Mouse (Mus musculus): Measurements from ENCODE around the gene Zfhx3. TPM values are rescaled to one million over a fixed set of nuclear protein-coding genes. Genes with fewer than 3 reads are reported as not detected.

The Zfhx3 gene
- total RNA-seq, 2 experiments from 2014 or later, result 3.5 to 5.9 TPM

DNA sequence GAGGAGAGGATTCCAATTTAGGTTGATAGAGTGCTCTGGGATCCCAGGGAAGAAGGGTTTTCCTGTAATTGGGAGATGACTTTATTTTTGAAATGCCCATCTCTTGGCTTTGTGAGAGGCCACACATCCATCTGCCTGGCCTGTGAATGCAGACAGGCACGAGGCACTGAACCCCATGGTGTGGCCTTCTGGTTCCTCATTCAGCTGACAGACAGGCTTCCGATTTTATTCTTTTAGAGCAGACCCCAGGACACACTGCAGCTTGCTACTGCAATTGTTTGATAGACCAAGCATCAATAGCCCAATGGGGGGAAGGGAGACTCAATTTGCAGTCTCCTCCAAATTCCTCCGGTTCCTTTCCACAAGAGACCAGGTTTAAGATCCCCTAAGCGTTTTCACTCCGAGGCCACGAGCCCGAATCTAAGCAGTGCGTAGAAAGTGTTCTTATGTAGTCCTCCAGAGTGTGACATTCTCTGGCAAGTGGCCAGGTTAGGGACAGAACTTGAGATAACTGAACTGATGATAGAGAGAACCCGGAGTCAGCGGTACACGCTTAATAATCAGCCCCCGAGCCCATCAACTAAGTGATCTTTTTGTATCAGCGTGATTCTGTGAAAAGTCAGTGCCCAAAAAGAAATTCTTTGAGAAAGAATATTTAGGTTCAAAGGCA lies 275.9 kb downstream of the Zfhx3 start:
- intact Hi-C loops (cut with DNase I), result no loop called here
- no peak for DNase-seq (ENCODE audit: low spot score in 2 of 2)

DNA sequence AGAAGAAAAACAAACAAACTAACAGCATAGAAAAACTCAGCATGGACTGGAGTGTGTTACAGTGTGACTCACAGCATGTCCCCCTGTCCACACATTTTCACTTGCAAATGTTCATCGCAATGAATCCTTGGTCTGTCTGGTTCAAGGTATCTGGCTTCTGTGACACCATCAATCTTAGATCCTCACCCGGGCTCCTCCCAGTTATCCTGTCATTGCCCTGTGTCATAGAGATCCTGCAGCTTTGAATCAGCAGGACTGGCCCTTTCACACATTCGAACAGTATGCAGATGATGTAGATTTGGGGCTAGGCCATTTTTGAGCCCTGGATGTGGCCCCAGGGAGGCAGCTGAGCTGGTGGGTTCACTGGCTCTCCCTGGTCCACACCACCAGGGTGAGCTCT lies 278.1 kb downstream of the Zfhx3 start:
- intact Hi-C loops (cut with DNase I), result no loop called here
- DNase-seq (ENCODE audit: low spot score in 2 of 2), result no peak

DNA sequence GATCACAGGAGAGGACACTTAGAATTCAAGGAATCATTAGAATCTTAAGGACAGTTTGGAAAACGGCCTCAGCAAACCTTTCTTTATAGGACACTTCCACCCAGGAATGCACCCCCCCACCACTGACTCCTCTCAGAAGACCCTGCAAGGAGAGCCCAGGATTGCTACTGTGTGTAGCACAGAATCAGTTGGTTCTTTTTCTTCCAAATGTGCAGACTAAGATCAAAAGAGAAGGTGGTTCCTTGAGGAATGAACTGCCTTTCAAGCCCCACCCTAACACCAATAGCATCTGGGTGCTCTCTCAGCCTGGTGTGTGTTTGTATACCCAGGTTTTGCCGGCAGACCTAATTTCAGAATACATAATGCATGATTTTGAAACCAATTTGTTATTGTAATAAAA lies 279.6 kb downstream of the Zfhx3 start:
- intact Hi-C loops (cut with DNase I), result no loop called here
- no peak for DNase-seq (ENCODE audit: low spot score in 2 of 2)

DNA sequence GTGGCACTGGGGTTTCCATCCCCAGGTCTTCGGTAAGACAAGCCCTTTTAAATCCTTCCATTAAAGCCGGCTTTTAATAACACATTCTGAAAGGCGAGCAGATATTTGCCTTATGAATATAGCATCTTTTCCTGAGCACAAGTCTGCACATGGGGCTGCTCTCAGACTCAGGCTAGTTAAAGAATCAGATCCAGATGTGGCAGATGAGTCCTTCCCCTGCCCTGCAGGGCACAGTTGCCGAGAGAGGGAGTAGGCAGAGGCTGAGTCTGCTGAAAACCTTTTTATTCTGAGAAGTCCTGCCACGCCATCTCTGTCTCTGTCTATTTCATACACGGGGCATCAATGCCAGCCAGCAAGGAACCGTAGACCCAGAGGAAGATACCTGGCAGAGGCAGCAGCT lies 289.9 kb downstream of the Zfhx3 start:
- intact Hi-C loops (cut with DNase I), result no loop called here
- DNase-seq (ENCODE audit: low spot score in 2 of 2), result no peak

DNA sequence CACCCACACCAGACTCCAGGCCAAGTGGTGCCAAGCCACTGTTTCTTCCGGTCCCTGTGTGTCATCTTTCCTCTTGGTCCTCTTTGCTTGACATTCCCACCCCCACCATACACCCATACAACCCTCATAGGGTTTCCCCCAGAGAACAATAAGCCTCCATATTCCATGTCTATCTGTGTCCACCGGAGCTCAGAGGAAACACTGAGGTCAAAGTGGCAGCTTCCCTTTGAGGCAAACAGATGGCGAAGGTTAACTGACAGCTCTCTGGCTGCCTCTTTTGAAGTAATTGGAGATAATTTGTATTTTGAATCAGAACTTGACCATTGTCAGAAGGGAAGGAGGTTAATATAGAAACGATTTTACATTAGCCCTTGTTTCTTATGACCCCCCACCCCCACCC lies 292.0 kb downstream of the Zfhx3 start:
- intact Hi-C loops (cut with DNase I), result no loop called here
- no peak for DNase-seq (ENCODE audit: low spot score in 2 of 2)

DNA sequence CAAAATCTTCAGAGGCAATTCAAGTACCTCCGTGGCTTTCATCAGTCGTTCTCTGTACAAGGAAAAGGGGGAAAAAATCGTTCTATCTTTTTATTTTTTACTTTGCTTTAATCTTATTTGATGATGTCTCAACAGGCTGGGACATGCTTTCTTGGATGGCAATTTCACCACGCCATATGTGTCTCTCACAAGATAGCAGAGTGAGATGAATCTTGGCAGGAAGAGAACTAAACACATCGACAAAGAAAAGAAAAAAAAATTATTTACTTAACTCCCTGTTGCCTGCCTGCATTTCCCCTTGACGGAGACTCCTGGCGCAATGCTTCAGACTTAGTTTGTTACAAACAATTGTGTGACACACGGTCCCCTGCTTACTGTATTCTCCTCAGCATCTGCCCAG lies 294.3 kb downstream of the Zfhx3 start:
- no peak for DNase-seq (ENCODE audit: low spot score in 2 of 2)
- intact Hi-C loops (cut with DNase I), result no loop called here

DNA sequence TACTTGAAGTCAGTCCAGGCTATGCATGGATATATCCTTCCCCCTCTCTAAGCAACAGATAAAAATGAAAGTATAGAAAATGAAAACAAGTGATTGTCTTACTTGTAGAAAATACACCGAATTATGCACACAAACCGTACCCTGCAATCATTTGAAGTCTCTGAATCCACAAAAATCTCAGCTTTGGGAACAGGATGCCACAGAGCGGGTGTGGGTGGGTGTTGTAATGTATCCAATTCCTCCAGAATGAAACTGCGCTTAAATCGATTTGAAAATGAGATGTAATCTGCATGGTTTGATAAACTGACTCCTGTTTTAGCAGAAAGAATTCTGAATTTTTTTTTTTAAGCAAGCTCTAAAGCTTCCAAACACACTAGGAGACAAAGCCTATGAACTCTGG lies 297.1 kb downstream of the Zfhx3 start:
- intact Hi-C loops (cut with DNase I), result no loop called here
- no peak for DNase-seq (ENCODE audit: low spot score in 2 of 2)

DNA sequence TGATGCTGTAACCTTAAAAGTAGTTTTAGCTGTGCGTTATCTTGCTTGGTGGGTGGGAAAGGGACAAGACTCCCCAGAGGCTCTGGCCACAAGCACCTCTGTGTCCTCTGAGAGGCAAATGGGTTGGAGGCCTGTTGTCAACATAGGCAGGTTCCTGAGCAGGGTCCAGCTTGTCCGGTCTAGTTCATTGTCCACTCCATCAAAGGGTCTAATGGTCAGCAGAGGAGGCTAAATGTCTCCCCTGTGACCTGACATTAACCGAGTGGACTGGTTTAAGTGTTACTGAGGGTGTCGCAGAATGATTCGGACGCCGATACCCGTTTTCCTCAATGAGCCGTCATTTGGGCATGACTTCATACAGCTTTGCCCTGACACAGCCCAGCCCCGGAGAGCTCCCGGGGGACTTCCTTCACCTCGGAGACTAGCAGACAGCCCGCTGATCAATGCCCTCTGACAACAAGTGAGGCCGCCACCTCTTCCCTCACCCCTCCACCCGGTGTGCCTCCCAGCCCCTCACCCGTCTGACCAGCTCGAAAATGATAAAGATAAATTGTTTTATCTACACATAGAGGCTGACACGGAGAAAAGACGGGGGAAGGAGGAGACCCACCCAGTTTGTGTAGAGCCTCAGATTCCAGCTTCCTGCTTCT lies 298.7 kb downstream of the Zfhx3 start:
- DNase-seq (ENCODE audit: low spot score in 2 of 2), result no peak
- intact Hi-C loops (cut with DNase I), result loop anchor here (5.0 kb wide), 1 partner anchor 466 kb away; no protein-coding TSS in a partner anchor

DNA sequence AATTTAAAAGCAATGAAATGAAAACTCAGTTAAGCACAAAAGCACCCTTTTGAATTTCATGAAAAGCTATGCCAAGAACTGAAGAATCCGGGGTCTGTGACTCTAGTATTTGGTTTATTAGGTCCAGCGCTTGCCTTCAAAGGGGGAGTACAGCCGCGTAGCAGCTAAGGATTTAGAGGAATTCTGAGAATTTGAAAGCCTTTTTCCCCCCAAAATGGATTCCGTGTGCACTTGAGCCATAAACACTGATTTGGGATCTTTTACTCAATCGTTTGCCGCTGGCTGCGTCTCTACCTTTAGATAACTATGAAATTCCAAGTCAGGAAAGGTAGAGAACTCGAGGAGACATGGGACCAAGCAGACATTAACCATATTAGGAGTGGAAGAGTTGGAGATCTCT lies 300.8 kb downstream of the Zfhx3 start:
- intact Hi-C loops (cut with DNase I), result loop anchor here (5.0 kb wide), 1 partner anchor 464 kb away; no protein-coding TSS in a partner anchor
- DNase-seq (ENCODE audit: low spot score in 2 of 2), result no peak

DNA sequence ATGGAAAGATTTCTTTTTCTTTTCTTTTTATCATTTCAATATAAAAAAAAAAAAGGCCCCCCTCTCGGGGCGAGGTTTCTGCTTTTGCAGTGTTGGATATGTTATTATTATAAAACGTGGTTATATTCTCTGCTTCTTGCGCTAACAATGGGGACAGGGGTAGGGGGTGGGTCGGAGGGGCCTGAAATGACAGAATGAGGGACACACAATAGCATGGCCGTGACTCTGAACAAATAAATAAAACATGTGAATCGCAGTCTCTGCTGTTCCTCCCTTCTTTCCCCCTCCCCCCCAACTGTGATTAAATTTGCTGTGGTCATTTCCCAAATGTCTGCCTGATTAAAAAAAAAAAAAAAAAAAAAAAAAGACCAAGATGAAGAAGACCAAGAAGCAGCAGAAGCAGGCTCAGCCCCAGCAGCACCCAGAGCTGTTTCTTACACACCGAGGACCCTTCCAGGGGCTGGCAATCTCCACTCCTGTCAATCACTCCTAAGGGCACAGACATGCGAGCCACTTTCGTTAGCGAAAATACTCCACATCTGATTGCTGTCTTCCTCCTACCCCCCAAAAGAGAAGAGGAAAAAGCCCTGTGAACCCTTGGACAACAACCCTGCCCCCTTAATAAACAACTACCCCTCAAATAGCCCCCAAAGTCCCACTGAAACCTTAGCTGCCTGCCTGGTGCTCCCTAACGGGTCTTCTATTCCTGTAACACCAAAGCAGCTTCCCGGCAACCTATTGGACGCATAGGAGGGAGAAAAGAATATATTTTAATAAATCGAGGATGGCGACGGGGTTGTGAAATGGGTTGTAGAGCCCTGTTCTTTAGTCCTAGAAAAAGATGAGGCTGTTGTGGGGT lies 302.4 kb downstream of the Zfhx3 start:
- intact Hi-C loops (cut with DNase I), result loop anchor here (5.0 kb wide), 2 partner anchors 288 to 462 kb away; no protein-coding TSS in a partner anchor
- no peak for DNase-seq (ENCODE audit: low spot score in 2 of 2)

DNA sequence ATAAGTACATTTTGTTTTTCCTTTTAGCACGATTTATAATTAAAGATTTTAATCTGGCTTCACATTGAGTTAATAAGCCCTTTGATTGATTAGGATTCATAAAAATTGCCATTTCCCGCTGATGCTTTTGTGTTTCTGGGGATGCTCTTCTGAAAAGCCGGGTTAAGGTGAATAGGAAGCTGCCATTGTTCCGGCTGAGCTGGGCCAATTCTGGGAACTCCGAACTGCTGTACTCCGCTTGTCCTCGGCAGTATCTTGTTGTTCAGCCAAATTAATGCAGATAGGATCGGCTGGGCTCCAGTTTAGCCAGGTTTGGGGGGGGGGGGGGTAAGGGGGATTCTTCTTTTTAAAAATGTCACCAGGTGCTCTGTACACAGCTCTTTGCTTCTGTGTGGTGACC lies 303.1 kb downstream of the Zfhx3 start:
- no peak for DNase-seq (ENCODE audit: low spot score in 2 of 2)
- intact Hi-C loops (cut with DNase I), result loop anchor here (5.0 kb wide), 1 partner anchor 288 kb away; no protein-coding TSS in a partner anchor

DNA sequence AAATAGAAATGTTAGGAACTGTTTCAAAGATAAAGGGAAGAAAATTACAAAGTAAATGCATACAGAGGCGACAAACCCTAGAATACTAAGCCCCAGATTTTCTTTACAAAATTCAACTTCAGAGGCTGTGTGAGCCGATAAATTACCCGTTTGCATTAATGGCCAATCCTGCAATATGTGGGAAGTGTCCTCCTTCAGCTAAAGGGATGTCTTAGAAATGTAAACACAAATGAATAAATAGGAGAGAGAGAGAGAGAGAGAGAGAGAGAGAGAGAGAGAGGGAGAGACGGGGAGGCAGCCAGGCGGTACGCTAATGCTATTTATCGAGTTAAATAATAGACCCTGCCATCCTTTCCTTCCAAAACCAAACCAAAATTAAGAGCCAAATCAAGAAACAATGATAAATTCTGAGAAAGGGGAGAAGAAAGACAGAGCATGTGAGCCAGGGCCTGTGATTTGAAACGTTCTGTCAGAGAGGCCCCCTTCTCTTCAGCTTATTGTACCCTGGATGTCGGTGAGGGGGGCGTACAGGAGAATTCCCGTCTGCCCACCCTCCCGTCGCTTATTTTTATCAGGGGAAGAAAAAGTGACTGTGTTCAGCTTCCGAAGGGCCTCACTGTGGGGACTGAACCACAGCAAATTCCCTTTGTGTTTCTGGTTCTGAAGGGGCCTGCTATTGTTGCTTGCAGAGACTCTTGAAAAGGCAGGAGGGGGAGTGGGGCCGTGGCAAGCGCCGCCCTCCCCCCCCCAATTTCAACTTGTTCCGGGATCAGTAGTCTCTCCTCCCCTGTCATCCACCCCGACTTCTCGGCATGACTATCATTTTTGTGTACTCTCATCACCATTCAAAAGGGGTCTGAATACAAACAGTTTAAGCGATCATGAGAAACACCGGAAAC lies 303.8 kb downstream of the Zfhx3 start:
- intact Hi-C loops (cut with DNase I), result loop anchor here (5.0 kb wide), 1 partner anchor 289 kb away; no protein-coding TSS in a partner anchor

DNA sequence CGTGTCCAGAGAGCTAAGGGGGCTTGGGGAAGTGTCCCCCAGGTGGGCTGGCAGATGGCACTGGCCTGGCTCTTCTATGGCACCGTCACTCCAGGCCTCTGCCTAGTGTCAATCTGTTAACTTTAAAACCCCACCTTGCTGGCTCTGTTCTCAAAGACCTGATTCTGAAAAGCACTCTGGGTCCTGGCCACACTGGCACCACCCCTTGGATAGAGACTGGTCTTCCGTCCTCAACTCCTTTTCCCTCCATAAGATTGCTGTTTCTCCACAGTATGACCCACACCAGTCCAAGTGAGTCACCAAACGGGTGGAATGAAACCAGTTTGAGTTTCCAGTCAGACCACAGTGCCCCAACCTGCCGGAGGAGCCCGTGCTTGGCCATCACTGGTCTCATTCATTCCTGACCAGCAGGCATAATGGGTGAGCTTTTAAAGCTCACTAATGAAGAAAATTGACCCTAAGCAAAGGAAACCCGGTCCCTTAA lies 304.5 kb downstream of the Zfhx3 start:
- intact Hi-C loops (cut with DNase I), result loop anchor here (5.0 kb wide), 1 partner anchor 290 kb away; no protein-coding TSS in a partner anchor
- no peak for DNase-seq (ENCODE audit: low spot score in 2 of 2)

More for the DNA sequence above, 303.8 kb downstream of the Zfhx3 start:
- no peak for DNase-seq (ENCODE audit: low spot score in 2 of 2)

DNA sequence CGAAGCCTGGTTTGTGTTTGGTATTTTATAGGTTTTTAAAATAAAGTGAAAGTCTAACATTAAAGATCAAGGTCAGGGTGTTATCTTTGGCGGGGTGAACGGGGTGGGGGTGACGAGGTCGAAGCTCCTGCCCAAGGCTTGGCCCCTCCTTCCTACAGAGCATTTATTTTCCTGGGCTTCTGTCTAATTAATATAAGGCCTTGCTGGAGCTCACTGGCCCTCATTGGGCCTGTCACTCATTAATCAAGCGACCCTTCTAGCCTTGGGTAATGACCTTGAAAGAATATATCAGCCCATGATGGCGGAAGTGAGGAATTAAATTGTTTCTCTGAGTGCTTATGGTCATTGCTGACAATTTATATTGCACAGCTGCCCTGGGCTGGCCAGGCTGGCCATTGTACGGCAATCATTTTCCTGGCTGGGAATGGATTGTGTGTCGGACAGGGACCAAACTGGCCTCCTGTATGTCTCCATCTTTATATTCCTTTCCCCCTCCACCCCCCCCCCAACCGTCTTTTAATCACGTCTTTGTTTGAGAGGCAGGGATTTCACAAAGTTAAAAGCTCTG lies 322.2 kb downstream of the Zfhx3 start:
- DNase-seq (ENCODE audit: low spot score in 2 of 2), result no peak
- intact Hi-C loops (cut with DNase I), result no loop called here

DNA sequence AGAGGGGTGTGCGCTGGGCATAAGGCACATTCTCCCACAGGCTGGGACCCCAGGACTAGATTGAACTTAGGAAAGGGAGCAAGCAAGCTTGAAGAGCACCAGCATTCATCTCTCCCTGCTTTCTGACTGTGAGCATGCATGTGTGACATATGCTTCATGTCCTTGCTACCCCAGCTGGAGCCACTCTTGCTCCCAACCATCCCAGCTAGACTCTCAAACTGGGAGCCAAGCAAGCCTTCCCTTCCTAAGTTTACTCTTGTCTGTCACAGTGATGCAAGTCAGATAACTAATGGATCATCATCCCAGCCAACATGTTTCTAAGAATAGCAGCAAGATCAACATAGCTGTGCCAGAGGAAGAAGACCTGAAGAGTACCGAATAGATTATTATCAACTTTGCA lies 335.5 kb downstream of the Zfhx3 start:
- intact Hi-C loops (cut with DNase I), result no loop called here
- DNase-seq (ENCODE audit: low spot score in 2 of 2), result no peak

DNA sequence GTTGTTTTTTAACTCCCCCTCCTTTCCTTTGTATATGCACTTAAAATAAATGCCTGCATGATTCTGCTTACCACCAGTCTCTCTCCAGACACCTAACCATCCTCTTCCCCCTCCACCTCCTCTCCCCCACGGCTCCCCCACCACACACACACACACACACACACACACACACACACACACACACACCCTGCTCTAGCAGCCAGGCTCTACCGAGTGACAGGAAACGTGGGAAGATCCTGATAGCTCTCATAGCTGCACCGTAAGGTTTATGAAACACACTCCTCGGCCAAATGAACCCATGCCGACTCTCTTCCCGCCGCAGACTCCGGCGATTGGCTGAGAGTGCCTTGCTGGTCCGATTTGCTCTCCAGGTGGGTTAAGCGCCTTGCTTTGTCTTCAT lies 339.5 kb downstream of the Zfhx3 start:
- intact Hi-C loops (cut with DNase I), result no loop called here
- DNase-seq (ENCODE audit: low spot score in 2 of 2), result no peak

DNA sequence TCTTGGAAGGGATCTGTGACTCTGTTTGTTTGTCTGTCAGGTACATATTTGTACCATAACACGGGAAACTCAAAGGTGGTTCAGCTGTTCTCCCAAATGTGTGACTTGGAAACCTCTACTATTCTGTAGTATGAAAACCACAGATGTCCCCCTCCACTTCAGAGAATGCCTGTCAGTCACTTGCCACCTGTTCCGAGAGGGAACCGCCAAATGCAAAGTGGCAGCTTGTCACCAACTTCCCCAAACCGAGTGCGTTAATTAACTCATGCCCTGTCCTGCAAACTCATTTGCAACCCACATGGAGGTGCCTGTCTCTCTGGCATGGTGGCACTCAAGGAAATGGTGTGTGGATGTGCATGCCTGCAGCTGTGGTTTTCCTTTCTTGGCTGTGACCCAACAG lies 343.7 kb downstream of the Zfhx3 start:
- intact Hi-C loops (cut with DNase I), result no loop called here
- DNase-seq (ENCODE audit: low spot score in 2 of 2), result no peak

DNA sequence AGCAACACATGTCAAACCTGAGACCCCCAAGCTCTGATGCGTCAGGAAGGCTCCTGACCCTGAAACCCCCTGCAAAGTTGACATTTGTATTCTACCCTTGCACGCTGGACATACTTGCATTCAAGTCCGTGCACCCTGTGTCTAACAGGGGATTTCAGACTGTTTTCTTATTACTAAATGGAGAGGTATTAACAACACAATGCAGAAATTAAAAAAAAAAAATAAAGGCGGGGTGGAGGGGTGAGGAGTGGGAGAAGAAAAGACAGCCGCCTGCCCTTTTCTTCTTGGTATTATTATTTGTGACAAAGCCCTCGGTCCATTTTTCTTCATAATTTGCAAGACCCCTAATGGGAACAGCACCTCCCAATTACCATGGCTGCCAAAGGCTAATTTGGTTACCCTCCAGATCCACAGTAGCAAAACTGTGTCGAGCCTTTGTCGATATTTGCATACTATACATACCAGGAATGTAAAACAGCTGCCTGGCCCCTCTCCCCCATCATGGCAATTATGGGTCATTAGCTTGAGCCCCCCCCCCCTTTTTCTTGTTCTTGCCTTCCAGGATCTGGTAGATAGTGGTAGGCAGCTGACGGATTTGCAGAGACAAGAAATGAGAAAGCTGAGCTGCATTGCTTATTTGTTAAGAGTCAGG lies 358.6 kb downstream of the Zfhx3 start:
- intact Hi-C loops (cut with DNase I), result no loop called here
- no peak for DNase-seq (ENCODE audit: low spot score in 2 of 2)

All from left cerebral cortex, postnatal 36 days (tissue).